Mouse (Mus musculus) ES-E14 (cell line): Measurements from ENCODE around the gene Tmem159. TPM values are rescaled to one million over a fixed set of nuclear protein-coding genes. Genes with fewer than 3 reads are reported as not detected.

Experiments
- DNase-seq: peaks from one replicate; pipeline ENCODE4 v3.0.0-alpha.2; 2013; ENCODE audit warnings: low read depth, low spot score
- H3K27ac ChIP-seq: 2 replicates; pipeline ENCODE4 v1.5.1; 2012; ENCODE audit warnings: low read depth, mild to moderate bottlenecking, low read length, moderate library complexity, mixed read lengths; ENCODE audit not compliant: poor library complexity, insufficient read depth, severe bottlenecking
- H3K36me3 ChIP-seq: 2 replicates; pipeline ENCODE4 v1.6.1; 2012; ENCODE audit warnings: mild to moderate bottlenecking, low read length, moderate library complexity, mixed read lengths; ENCODE audit not compliant: control insufficient read depth, poor library complexity, insufficient read depth, severe bottlenecking
- H3K4me1 ChIP-seq, 2 experiments: fragments of 150-350 bp in 1 of 2; sonication (generic) in 1 of 2; 2 replicates each; pipeline ENCODE4 v1.6.1; 2012; ENCODE audit warnings: low read length in 2 of 2, mild to moderate bottlenecking in 1 of 2, mixed read lengths in 1 of 2; ENCODE audit not compliant: control insufficient read depth in 2 of 2, insufficient read depth in 2 of 2, poor library complexity in 1 of 2
- H3K4me3 ChIP-seq, 2 experiments: fragments of 150-350 bp in 1 of 2; sonication (generic) in 1 of 2; 2 replicates each; pipeline ENCODE4 v1.5.1; 2012; ENCODE audit warnings: low read length in 2 of 2, low read depth in 1 of 2, mild to moderate bottlenecking in 1 of 2, mixed read lengths in 1 of 2; ENCODE audit not compliant: insufficient read depth in 1 of 2, poor library complexity in 1 of 2, severe bottlenecking in 1 of 2
- H3K9ac ChIP-seq: 2 replicates; pipeline ENCODE4 v1.6.1; 2012; ENCODE audit warnings: low read depth, mild to moderate bottlenecking, low read length, mixed read lengths; ENCODE audit not compliant: poor library complexity, insufficient read depth, severe bottlenecking
- H3K9me3 ChIP-seq: fragments of 150-350 bp; sonication (generic); 2 replicates; pipeline ENCODE4 v1.6.1; 2012; ENCODE audit warnings: low read depth, mild to moderate bottlenecking, low read length; ENCODE audit not compliant: control insufficient read depth, insufficient read depth
- CHD2 ChIP-seq: IDR thresholded peaks from 2 replicates; pipeline ENCODE4 v1.6.1; 2014; ENCODE audit warnings: mild to moderate bottlenecking, low read depth, low read length, inconsistent platforms
- HCFC1 ChIP-seq: IDR thresholded peaks from 2 replicates; pipeline ENCODE4 v1.6.1; 2012; ENCODE audit warnings: low read length, inconsistent platforms, borderline replicate concordance; ENCODE audit not compliant: insufficient read depth
- MAFK ChIP-seq: IDR thresholded peaks from 2 replicates; pipeline ENCODE4 v1.6.1; 2014; ENCODE audit warnings: mild to moderate bottlenecking, low read depth, low read length, inconsistent platforms; ENCODE audit not compliant: insufficient read depth
- ZC3H11A ChIP-seq: IDR thresholded peaks from 2 replicates; pipeline ENCODE4 v1.6.1; 2012; ENCODE audit warnings: low read depth, mild to moderate bottlenecking, inconsistent platforms, low read length, borderline replicate concordance
- ZNF384 ChIP-seq: IDR thresholded peaks from 2 replicates; pipeline ENCODE4 v1.6.1; 2012; ENCODE audit warnings: low read depth, low read length, inconsistent platforms
- in situ Hi-C, 2 experiments: fragments of 600-800 bp; cut with MboI; formaldehyde crosslinking; loops; one replicate each; pipeline ENCODE4 v1.15.1; 2025; ENCODE audit warnings: low sequenced_read_pairs in 2 of 2, inconsistent platforms in 1 of 2; ENCODE audit not compliant: unreplicated experiment in 2 of 2
- total RNA-seq: library from RNA; depleted of rRNA; stranded (reverse); fragments of 300-350 nt; gene quantifications from 2 replicates; pipeline ENCODE4 v1.2.3, GENCODE M21; 2012

The Tmem159 gene
- total RNA-seq, 1 experiment, result 9.6 TPM

DNA sequence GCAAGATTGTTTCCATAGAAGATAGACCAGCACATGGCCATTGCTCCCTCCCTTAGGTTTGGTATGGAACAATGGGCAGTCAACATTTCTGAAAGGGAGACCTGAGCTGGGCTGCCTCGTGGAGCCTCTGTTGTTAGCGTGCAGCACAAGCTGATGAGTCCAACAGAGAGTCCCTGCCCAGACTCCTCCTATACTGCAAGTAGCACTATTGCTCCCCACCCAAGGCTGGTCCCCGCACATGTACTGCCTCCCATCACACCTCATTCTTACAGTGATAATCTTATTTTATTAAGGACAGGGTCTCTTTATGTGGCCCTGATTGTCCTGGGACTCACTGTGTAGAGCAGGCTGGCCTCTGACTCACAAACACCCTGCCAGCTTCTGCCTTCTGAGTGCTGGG lies 34.0 kb upstream of the Tmem159 start:
- H3K9me3 ChIP-seq, result no peaks in the 10 kb centered on the region
- H3K4me1 ChIP-seq, result no peaks in the 10 kb centered on the region
- no peak overlapping the region for H3K4me3 ChIP-seq
- in situ Hi-C loops, result no loop called here
- H3K9ac ChIP-seq, result no peak overlapping the region
- no peak for DNase-seq
- H3K27ac ChIP-seq, result no peak overlapping the region
- TF ChIP-seq CHD2, result no peak
- no peak for TF ChIP-seq ZNF384
- TF ChIP-seq ZC3H11A, result no peak
- no peak for TF ChIP-seq HCFC1
- no peak for TF ChIP-seq MAFK
- no peaks in the 10 kb centered on the region for H3K36me3 ChIP-seq

DNA sequence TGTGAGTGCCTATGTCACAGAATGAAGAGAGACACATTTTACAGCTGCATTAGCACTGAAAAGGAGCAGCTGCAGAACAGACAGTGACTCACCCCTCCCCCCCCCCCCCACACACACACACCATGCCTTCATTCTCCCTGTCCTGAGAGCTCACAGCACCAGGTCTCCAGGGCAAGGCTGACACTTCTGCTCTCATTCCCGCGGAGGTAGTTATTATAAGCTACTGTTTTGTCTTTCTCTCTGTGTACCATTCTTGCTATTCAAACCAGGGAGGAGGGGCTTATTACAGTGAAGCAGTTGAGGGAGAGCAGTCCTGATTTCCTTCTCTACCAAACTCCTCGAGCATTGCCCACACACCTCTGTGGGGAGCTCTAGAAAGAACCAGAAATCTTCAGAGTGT lies 33.0 kb upstream of the Tmem159 start:
- Histone ChIP-seq H3K4me1 (no peaks in the 10 kb centered on the region), H3K36me3 (no peaks in the 10 kb centered on the region), H3K27ac (no peak overlapping the region), H3K4me3 (no peak overlapping the region), H3K9me3 (no peaks in the 10 kb centered on the region), H3K9ac (no peak overlapping the region)
- TF ChIP-seq ZC3H11A (no peak), ZNF384 (no peak), HCFC1 (no peak), MAFK (no peak), CHD2 (no peak)
- no peak for DNase-seq
- in situ Hi-C loops, result no loop called here

DNA sequence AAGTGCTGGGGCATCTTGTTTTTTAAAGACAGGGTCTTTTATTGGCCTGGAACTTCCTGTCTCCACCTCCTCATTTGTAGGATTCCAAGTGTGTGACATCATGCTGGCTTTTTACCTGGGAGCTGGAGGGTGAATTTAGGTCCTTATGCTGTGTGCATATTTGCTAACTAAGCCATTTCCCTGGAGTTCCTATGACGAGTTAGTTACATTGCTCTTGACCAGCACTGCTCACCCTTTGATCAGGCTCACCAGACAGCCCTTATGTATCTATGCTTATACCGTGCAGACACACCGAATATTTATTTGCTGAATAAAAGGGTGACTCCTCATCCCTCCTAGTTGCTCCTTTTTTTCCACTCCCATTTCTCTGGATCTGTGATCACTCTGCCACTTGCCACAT lies 22.0 kb upstream of the Tmem159 start:
- TF ChIP-seq MAFK (0 out of 2 replicates have a peak, but pooled peaks have one; percentile 46), HCFC1 (no peak)
- Histone ChIP-seq H3K4me3 (no peak overlapping the region), H3K27ac (no peak overlapping the region), H3K4me1 (no peaks in the 10 kb centered on the region), H3K9me3 (no peaks in the 10 kb centered on the region), H3K9ac (no peak overlapping the region), H3K36me3 (no peaks in the 10 kb centered on the region)
- in situ Hi-C loops, result no loop called here
- DNase-seq, result no peak

DNA sequence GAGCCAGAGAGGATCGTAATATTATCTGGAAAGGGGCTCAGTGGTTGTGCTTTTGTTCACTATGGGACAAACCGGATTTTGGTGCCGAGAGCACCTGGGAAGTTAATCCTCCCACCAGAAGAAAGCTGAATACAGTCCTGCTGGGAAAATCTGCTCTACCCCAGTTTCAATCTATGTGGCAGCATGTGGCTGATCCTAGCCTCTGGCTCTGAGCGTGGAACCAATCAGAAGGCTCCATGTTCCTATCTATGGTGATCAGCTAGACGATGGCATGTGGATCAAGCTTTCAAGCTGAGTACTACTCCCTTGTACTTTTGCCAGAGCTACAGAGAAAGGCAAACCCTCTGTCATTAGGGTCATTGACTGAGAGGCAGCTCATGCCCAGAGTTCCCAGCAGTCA lies 9.1 kb upstream of the Tmem159 start:
- in situ Hi-C loops, result no loop called here
- no peaks in the 10 kb centered on the region for H3K4me1 ChIP-seq
- no peak overlapping the region for H3K9ac ChIP-seq
- H3K36me3 ChIP-seq, result no peaks in the 10 kb centered on the region
- TF ChIP-seq MAFK (no peak), ZC3H11A (no peak)
- no peak overlapping the region for H3K4me3 ChIP-seq
- DNase-seq, result no peak
- H3K9me3 ChIP-seq, result no peaks in the 10 kb centered on the region
- H3K27ac ChIP-seq, result no peak overlapping the region

DNA sequence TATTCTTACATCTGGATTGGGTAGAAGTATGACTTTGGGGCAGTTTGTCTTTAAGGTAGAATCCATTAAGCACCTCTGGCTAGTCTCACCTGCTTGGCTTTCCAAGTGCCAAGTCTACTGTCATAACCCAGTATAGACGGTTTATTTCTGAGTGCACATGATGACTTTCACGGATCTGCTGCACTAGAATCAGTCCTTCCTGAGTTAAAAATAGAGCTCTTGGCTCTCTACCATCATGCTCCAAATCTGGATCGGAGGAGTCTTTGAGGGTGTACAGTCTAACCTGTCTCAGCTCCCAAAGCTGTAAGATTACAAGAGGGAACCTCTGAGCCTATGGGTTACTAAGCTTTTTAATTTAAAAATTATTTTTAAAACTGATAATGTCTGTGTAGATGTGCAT lies 7.9 kb upstream of the Tmem159 start:
- Histone ChIP-seq H3K36me3 (no peaks in the 10 kb centered on the region), H3K9me3 (no peaks in the 10 kb centered on the region), H3K27ac (no peak overlapping the region), H3K4me3 (no peak overlapping the region), H3K9ac (no peak overlapping the region), H3K4me1 (no peaks in the 10 kb centered on the region)
- in situ Hi-C loops, result no loop called here
- TF ChIP-seq ZC3H11A (no peak), ZNF384 (no peak), HCFC1 (no peak), CHD2 (no peak), MAFK (no peak)
- DNase-seq, result no peak
